Mouse (Mus musculus) erythroblast, embryonic 14.5 days (primary cell): ENCODE measurements around the gene Pdzd3.

Source experiments
- GATA1 ChIP-seq: IDR thresholded peaks from 2 replicates; pipeline ENCODE4 v1.6.1; 2012; ENCODE audit warnings: low read length, inconsistent platforms, mixed read lengths
- TAL1 ChIP-seq: IDR thresholded peaks from 3 replicates; pipeline ENCODE4 v1.6.1; 2012; ENCODE audit warnings: low read length, inconsistent platforms, mixed read lengths

DNA sequence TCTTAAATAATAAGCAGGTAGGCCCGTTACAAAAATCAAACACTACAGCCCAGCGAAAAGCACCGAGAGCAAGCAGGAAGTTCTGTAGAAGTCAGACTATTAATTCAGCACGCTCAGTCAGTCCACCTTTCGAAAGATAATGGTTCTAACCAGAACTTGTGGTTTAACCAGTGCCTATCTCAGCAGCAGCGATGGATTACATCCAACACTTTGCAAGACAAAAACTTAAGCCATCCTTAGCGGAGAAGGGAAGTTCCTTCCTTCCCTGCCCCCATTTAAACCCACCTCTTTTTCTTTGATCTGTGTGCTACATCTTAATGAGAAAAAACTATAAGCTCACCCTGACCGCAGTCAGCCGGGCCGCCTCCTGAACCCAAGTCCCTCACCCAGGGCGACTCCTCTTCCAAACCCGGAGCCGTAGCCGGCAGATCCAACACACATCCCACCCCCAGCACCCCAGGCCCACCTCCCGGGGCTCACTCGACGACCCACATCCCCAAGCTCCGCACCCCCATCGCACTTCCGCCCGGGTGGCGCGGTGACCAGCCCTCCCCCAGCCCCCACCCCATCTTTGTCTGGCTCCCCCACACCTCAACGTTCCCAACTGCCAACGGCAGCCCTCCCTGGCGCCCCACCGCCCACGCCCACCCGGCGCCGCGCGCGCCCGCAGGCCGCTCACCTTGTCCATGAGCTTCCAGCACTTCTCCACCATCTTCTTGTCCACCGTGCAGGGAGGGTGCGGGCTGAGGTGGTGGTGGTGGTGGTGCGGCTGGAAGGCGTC is 18.1 kb downstream of the Pdzd3 start:
- no peak for TF ChIP-seq GATA1
- TF ChIP-seq TAL1: no peak
